Mouse (Mus musculus) small intestine, adult 2 months (tissue): ENCODE results near the gene Klk8.

ENCODE experiments used
- CTCF ChIP-seq: fragments of 200-500 bp; IDR thresholded peaks from 2 replicates; pipeline ENCODE4 v1.5.1; 2012; ENCODE audit warnings: low read depth, mild to moderate bottlenecking, control low read depth, inconsistent platforms, low read length, moderate library complexity, mixed read lengths; ENCODE audit not compliant: insufficient replicate concordance, insufficient read length; ENCODE audit errors: extremely low read depth
- POLR2A ChIP-seq: fragments of 200-500 bp; IDR thresholded peaks from 2 replicates; pipeline ENCODE4 v1.6.1; 2012; ENCODE audit warnings: low read depth, mild to moderate bottlenecking, control low read depth, inconsistent platforms, low read length, moderate library complexity

GRCm38 (mm10) chr7:43788096-43788495, 9.3 kb upstream of the Klk8 start:
- TF ChIP-seq CTCF, result no peak
- no peak for TF ChIP-seq POLR2A
